Mouse (Mus musculus) 416B (cell line): ENCODE measurements around the gene Ralgps2.

Experiments
- DNase-seq: peaks from one replicate; pipeline ENCODE4 v3.0.0; 2011; ENCODE audit warnings: low read depth

Ralgps2 gene

GRCm38 (mm10) chr1:156955926-156956760 lies 16.7 kb upstream of the Ralgps2 start:
- DNase-seq: no peak

DNA sequence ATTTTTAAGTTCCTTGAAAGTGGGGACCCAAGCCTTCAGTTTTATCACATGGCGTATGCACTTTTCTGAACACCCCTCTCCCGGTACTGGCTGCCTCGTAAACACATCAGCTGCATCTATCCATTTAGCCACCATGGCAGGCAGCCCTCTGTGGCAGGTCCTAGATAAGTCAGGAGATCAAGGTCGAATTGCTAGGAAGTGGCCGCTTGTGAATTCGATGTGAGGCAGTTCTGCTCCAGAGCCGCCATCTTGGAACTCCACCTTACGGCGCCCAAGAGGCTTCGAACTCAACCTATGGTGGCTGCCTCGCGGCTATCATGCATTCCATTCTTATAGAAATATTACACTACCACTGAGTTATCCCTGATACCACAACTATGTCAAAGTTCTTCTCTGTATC lies 14.8 kb upstream of the Ralgps2 start:
- no peak for DNase-seq

GRCm38 (mm10) chr1:156950354-156950753 lies 10.9 kb upstream of the Ralgps2 start:
- DNase-seq: no peak

- DNase-seq: peak; percentile 42
Measured at GRCm38 (mm10) chr1:156940584-156940983, 1.2 kb upstream of the Ralgps2 start.

DNA sequence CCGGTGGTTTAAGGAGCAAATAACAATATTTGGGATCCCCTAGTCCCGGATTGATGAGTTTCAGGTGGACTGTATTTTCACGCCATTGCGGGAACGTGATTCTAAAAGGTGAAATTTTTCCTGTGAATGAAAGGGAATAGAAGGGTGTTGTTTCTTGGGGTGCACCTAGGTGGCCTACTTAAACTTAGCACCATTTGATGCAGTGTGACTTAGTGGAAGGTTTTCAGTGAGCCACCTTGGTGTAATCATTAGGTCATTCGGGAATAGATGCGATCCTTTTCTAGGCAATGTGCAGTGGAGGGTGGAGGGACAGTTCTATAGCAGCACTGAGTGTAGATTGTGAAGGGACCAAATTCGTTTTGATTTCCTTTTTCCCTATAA lies 706 bp upstream of the Ralgps2 start:
- peak; percentile 67 for DNase-seq

DNA sequence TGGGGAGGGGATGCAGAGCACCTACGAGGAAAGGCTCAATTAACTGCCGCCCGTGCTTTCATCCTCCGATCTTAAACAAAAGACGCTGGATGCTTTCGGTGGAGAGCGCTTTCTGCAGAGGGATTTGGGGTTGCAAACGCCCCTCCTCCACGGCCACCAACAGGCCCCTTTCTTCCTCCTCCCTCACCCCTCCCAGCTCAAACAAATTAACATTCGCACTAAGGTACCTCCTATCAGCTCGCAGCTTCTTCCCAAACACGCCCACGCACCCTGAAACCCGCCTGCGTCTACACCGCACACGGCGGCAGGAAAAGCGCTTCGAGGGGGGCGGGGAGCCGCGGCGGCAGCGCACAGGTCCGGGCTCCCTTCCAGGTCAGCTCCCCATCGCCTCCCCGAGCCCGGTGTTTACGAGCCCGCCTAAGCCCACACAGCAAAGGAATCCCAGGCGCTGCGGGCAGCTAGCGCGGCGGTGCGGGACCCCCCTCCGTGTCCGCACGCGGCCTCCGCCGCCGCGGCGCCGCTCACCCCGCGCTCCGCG lies 652 bp downstream of the Ralgps2 start:
- peak; percentile 96 for DNase-seq

DNA sequence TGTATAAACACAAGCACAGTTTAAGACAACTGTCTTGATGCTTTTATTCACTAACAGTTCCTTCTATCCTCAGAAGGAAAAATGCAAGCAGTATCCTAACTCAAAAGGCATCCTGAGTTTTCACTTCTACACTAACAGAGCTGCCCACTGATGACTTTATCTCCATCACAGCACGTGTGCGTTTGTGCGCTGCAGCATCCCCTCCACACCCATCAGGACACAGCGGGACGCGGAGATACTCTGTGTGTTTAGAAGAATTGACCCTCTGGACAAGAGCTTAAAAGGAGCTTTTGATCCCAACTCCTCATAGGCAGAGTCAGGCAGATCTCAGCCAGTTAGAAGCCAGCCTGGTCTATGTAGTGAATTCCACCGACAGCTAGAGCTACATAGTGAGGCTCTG lies 2.0 kb downstream of the Ralgps2 start:
- no peak for DNase-seq

DNA sequence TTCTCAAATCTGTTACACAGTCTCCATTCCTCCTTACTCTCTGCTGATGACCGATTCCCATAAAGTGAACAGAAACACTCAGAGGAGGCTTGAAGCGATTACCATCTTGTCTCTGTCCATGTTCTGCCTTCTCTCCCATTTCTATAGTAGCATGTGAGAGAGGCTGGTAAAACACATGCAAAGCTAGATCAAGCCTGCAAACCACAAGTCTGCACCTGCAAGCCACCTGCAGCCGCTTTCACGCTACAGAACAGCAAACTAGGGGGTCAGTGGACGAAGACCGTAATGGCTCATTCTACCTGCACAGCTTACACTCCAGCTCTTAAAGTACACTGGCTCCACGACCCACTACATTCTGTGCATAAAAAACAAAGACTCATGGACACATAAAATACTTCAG lies 5.7 kb downstream of the Ralgps2 start:
- DNase-seq: no peak

DNA sequence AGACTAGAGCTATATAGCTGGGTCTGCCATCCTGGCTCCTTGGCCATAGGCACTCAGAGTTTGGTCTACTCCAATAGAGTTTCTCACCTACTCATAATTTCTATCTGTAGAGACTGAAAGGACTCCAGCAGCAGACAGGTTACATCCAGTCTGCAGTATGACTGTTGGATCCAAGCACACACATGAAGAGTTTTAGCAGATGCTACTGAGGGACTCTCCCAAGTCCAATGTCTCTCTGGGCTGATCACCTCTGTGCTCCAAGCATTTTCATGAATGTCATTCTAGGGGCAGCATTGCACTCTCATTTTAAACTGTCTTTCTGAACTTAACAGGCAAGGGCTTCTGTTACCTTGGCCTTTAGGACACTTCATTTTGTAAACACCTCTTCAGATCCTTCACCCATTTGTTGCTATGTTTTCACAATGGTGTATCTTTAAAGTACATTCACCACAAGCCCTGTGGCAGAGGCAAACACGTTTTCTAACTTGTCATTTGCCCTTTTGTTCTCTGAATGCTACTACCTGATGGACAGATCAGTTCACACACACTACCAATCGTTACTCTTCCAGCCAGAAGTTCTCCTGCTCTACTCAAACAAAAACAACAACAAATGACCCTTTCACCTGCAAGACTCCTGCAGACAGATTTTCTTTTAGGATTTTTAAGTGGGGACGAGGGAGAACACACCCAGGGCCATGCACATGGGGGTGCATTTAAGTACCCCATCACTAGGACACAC lies 7.2 kb downstream of the Ralgps2 start:
- DNase-seq: no peak

DNA sequence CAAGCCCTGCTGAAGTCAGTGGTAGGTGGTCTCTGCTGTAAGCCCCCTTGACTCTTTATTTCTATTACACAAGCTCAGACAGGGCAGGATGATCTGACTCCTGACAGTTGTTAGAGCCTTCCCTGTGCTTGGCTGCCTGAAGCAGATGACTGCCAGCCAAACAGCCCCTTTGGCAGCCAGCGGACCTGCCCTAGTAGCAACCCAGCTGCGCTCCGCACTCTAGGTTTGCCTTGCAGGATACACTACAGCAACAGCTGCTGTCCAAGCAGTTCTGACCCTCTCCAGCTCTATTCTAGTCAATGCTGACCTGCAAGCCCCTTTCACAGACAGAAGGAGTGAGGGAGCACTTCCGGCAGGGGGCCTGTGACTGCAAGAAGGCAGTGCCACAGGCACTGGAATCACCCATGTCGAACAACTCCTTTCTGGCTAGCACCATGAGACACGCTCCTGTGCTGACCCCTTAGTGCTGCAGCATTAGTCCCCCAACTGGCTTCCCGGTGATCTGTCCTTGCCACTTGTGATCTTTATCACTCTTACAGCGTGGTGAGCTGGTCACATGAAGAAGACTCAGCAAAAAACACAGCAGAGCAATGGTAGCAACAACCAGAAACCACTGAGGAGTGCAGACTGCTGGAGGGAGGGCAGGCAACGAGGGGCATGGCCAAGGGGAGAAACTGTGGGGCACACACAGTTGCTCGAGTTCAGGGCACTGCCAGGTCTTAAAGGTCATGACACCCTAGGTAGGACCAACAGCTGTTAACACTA lies 8.1 kb downstream of the Ralgps2 start:
- peak; percentile 56 for DNase-seq

- DNase-seq: peak; percentile 43
Measured at GRCm38 (mm10) chr1:156930263-156930662, 9.2 kb downstream of the Ralgps2 start.

DNA sequence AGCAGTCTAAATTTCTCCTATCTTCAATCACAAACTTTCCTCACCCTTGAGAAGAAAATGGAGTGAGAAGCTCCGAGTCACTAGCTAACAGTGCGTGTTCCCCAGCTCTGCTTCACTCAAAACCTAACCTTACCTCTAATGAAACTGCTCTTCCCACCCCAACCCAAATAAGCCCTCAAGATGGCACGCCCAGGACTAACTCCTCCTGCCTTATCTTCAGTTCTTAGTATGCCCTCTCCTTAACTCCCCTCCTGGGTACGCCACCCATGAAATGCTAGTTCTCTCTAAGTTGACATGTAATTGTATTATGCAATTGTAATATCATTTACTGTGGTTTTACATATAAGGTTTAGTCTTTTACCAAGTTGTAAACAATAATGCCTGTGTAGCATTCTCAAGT lies 11.2 kb downstream of the Ralgps2 start:
- DNase-seq: no peak

DNA sequence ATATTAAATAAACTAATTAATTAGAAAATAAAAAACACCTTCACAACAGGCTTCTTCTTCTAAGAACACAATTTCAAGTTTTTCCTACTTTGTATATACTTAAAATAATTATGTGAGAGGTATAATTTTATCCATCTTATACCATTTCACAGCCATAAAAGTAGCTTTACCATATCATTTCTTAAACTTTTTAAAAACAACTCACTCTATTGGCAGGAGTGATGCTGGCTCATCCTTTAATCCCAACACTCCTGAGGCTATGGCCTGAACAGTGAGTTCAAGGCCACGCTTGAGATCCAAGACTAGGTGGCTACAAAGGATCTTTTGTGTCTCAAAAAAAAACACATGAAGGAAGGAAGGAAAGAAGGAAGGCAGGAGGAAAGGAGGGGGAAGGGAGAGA lies 15.9 kb downstream of the Ralgps2 start:
- DNase-seq: no peak

DNA sequence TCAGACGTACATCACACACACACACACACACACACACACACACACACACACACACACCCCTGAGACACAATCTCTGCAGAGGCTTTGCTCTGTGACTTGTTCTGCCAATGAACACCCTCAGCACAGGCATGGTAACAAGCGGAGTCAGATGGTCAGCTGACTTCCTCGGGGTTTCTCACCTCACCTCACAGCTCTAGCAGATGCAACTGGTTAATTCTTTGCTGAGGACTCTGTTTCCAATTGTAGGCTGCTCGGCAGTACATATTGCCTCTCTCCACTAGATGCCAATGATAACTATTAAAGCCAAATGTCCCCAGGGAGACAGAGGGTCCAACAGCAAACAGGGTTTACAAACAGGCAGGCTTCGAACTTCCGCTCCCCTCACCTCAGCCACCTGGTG lies 16.5 kb downstream of the Ralgps2 start:
- DNase-seq: no peak

DNA sequence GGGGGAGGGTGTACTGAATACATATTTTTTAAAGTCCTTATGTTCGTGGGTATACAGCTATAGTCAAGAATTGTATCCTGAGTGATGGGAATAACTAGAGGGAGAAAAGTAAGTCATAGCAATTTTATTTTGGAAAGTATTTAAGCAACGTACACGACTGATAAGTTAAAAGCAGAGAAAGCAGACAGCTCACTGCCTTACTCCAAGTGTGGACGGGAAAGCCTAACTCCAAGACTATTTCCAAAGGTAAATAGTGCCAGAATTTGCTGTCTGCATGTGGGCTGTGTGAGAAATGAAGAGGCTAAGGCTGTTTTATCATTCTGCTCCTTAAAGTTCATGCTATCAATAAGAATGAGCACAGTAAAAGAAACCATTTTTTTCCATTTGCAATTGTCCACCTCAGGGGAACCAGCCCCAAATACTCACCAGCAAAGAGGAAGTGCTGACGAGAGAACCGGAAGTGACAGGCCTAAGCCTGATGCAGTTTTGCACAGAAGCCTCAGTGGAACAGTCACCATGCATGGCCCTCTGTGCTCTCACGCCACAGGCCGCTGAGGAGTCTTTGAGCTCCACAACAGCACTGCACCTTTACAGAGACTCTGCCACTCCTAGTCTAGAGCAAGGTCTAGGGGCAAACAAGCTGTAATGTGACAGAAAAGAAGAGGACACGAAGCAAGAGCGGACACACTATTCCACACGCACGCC lies 18.0 kb downstream of the Ralgps2 start:
- DNase-seq: peak; percentile 84

- DNase-seq: peak; percentile 91
Measured at GRCm38 (mm10) chr1:156917460-156917859, 22.0 kb downstream of the Ralgps2 start.

DNA sequence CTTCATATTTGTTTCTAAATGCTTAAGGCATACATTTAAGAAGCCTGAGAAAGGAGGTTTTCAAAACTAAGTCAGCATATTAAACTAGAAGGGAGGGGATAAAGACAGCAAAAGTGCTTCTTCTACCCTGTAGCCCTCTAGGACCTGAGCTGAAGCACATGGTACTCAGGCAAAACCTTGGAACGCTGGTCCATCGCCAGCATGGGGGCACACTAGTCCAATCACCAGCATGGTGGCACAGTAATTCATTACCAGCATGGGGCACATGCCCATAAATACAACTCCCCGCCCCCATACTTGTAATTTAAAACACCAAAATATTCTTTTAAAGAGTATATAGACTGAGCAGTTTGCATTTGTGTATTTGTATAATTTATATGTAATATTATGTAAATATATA lies 23.1 kb downstream of the Ralgps2 start:
- no peak for DNase-seq

DNA sequence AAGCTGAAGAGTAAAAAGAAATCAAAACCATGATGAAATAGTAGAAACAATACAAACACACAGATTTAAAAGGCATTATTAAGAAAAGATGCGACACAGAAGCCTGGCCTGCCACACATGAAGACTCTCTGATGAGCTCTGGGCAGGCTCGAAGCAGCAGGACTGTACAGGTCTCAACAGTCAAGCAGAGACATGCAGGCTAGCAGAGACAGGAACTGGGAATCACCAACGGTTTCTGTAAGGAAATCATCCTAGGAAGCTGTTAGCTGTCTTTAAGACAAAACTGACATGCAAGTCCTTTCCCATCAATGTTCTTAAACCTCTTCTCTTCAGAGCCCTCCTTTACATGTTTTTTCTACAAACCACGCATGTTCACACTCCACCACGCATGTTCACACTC lies 24.5 kb downstream of the Ralgps2 start:
- DNase-seq: no peak

GRCm38 (mm10) chr1:156913190-156913589 lies 26.2 kb downstream of the Ralgps2 start:
- DNase-seq: no peak

DNA sequence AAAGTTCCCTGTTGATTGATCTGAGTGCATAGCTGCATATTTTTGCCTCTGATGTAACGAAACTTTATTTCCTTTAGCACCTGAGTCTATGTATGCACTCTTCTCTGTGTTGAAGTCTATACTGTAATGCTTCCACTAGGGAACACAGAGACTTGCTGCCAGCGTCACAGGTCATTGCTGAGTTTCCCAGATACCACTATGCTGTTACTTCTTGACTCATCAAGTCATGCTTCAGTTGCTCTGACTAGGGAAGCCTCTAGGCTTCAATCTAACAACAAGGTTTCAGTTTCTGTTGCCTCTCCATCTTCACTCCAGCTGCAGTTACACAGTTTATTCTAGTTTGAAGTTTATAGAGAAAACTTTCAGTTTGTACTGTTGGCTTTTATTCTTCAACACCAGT lies 28.5 kb downstream of the Ralgps2 start:
- peak; percentile 71 for DNase-seq

DNA sequence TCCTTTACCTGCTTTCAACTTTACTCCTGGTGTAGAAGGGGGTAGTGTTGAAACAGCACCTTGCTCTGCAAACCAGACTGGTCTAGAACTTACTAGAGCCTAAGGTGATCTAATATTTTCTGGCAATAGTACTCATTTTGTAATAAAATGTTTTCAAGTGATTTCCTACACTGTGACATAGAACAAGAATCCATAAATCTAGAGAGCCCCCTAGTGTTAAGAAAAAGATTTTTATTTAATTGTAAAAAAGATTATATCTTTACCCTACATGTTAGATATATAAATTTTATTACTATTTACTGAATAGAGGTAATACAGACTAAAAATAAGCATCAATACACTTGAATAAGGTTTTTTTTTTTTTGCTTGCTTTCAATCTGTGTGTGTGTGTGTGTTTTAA lies 29.6 kb downstream of the Ralgps2 start:
- peak; percentile 42 for DNase-seq

DNA sequence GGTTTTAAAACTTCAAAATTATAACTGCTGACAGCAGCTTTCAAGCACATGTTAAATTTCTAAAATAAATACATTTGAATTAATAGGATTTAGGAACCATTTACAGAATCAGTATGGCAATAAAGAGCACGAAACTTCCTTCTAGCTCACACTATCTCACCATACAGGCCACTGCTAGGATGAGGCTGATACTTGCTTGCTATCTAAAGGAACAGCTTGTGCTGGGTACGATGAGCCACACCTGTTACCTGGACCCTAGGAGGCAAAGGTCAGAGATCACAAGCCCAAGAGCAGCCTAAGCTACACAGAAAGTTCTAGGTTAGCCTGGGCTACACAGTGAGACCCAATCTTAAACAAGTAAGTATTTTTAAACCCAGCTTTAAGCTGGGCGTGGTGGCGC lies 30.2 kb downstream of the Ralgps2 start:
- no peak for DNase-seq
